Mouse (Mus musculus) adrenal gland, postnatal 25 days (tissue): ENCODE measurements around the gene Eno1. TPM values are rescaled to one million over a fixed set of nuclear protein-coding genes. Genes with fewer than 3 reads are reported as not detected.
"Not testable (repeated sequence)": the region's sequence is repeated elsewhere in the genome, so short reads cannot be mapped to it uniquely, and the experiment has no call there.

Experiments used
- DNase-seq: peaks from one replicate; pipeline ENCODE4 v3.0.0; 2021; ENCODE audit warnings: mixed read lengths
- total RNA-seq: library from RNA; stranded (reverse); gene quantifications from 2 replicates; pipeline ENCODE4 v1.2.3, GENCODE M21; 2021

Gene Eno1
- total RNA-seq, 1 experiment from 2014 or later, result 428 TPM

DNA sequence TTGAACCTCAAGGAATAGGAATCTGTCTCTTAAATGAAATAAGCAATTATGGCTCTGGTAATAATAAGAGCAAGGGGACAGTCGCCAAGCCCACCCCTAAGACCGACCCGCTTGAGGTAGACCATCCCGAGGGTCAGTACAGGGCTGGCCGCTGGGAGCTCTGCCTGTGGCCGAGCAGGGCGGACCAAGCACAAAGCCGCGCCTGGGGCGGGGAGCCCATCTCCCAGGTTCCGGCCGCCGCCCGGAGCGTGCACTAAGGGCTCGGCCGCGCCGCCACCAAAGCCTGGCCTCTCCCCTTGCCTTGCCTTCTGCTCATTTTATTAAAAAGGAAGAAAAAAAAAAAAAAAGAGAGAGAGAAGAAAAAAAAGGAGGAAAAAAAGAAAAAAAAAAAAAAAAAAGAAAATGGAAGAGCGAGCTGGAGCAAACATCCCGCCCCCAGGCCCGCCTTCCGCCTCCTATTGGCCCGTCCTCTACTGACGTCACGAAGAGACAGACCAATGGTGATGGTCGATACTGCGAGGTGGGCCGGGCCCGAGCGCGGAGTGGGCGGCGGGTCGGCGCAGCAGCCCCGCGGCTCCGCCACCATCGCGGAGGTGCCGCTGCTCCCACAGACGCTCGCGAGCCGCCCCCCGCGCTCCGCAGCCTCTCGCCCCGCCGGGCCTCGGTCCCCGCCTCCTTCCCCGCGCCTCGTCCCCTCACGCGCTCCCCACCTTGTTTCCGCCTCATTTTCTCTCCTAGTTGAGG lies 44.7 kb downstream of the Eno1 start, which contains the start of gene Rere:
TSS of gene Rere (plus strand) at position 629 of the 744 bp plus-strand sequence.
- peak; percentile 97 for DNase-seq

DNA sequence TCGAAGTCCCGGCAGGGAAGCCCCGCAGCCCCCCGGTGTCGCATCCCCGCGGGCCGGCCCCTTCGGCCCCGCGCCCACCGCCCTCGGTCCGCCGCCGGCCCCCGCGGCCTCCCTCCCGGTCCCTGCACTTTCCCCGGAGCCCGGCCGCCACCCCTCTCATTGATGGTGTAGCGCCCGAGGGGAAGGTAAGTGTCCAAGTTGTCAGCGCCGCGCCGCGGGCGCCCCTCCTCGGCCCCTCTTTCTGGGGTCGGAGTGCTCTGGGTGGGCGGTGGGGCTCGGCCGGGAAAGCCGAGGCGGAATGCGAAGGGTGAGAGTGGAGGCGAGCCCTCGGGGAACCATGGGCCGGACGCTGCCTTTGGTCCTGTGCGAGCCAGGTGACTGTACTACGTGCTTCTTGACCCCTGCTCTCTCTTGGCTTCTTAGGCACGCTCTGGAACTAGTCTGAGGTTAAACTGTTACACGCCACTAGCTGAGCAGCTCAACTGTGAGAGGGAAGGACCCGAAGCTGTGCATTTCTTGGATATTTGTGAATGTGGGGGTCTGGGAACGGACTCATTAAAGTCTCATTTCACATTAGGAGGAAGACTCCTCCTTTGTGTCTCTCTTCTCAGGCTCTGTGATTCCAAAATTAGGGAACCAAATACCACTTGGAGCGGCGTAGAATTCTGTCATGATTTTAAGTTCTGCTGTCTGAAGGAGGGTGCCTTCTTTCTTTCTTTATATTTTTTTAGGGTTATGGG lies 45.5 kb downstream of the Eno1 start:
- DNase-seq, result peak; percentile 49

GRCm38 (mm10) chr4:150282631-150283334 lies 46.3 kb downstream of the Eno1 start:
- DNase-seq, result no peak

- DNase-seq, result no peak
These were observed 46.8 kb downstream of the Eno1 start for GRCm38 (mm10) chr4:150283335-150283638.

- no peak for DNase-seq
These were observed 47.5 kb downstream of the Eno1 start for GRCm38 (mm10) chr4:150283993-150284392.

DNA sequence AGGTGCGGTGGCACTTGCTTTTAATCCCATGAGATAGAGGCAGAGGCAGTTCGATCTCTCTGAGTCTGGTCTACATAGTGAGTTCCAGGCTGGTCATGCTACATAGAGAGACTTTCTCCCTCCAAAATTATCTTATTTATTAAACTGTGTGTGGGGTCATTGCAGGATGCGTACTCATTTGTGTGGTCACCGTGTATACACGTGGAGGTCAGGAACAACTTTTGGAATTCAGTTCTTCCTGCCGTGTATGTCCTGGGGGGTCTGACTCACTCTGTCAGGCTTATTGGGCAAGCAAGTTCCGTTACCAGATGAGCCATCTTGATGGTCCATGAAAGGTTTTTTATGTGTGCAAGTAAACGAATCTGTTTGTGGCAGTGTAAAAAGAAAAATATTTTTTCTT lies 50.5 kb downstream of the Eno1 start:
- no peak for DNase-seq

- DNase-seq, result not testable (repeated sequence)
These were observed 50.9 kb downstream of the Eno1 start for GRCm38 (mm10) chr4:150287463-150287862.

DNA sequence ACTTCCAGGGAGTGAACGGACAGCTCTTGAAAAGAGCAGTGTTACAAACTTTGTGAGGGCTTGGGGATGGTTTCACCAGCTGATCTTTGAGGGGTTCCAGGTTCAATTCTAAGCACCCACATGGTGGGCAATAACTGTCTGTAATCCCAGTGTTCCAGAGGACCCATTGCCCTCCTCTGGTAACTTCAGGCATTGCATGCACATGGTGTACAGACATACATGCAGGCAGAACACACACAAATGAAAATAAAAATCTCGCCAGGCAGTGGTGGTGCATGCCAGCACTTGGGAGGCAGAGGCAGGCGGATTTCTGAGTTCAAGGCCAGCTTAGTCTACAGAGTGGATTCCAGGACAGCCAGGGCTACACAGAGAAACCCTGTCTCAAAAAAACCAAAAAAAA lies 55.4 kb downstream of the Eno1 start:
- DNase-seq, result no peak

- DNase-seq, result no peak
These were observed 58.3 kb downstream of the Eno1 start for GRCm38 (mm10) chr4:150294870-150295269.

GRCm38 (mm10) chr4:150295966-150296365 lies 59.4 kb downstream of the Eno1 start:
- no peak for DNase-seq

Other genes with a start within 250 kb of the Eno1 start
- gene H6pd, start 227.7 kb upstream of the Eno1 start, total RNA-seq, result 127 and 149 TPM in 2 replicates
- gene Gpr157, start 149.4 kb upstream of the Eno1 start, total RNA-seq, result 1.1 and 1.7 TPM in 2 replicates
- gene Slc2a5, start 117.4 kb upstream of the Eno1 start, total RNA-seq, result 2.3 and 3.6 TPM in 2 replicates
- gene Slc2a7, start 87.7 kb upstream of the Eno1 start, total RNA-seq, result not detected in 2 replicates
- 1.1 and 1.3 TPM in 2 replicates for gene Car6, start 35.4 kb upstream of the Eno1 start, total RNA-seq
- gene Rere, start 44.9 kb downstream of the Eno1 start, total RNA-seq, result 158 and 177 TPM in 2 replicates